Comparison of ENCODE assay signal across 9 mouse cellular contexts in genomic region chr2:26571826-26572225, GRCm38 (mm10). TPM values are rescaled to one million over a fixed set of nuclear protein-coding genes. Genes with fewer than 3 reads are reported as not detected.
A peak's percentile ranks its signal among the peaks of the same experiment; 100 is the strongest.
DNase-seq lines count a peak whose midpoint lies in the region; ATAC-seq and TF ChIP-seq lines count a peak whose summit lies in the region.
"Had no signal": no experiment of that assay in that cellular context is flagged by ENCODE, and none has a peak within 500 bp of the region (broad histone marks: within the 10 kb centered on the region; RNA-seq: fewer than 3 reads in every experiment).

No protein-coding gene starts in this region.

- H3K4me3 ChIP-seq in E14TG2a.4 (replicated peaks; ENCODE audit: low read length): peak overlapping the region; percentile 39
- peak overlapping the region; percentile 44 for H3K4me3 ChIP-seq in brown adipose tissue, adult 24 weeks (ENCODE audit: insufficient read depth, low read depth, low read length)
- no peak overlapping the region for H3K4me3 ChIP-seq in liver, embryonic 12.5 days
- H3K4me3 ChIP-seq: midbrain, embryonic 12.5 days had no signal

- H3K36me3 ChIP-seq in E14TG2a.4 (ENCODE audit: insufficient read depth, low read length): no peaks in the 10 kb centered on the region
- H3K36me3 ChIP-seq in liver, embryonic 12.5 days: no peaks in the 10 kb centered on the region
- H3K36me3 ChIP-seq: midbrain, embryonic 12.5 days had no signal

- peak overlapping the region; percentile 99 for H3K27ac ChIP-seq in brown adipose tissue, adult 24 weeks (replicated peaks; ENCODE audit: low read depth, low read length)
- peak overlapping the region; percentile 83 for H3K27ac ChIP-seq in liver, embryonic 12.5 days
- H3K27ac ChIP-seq: midbrain, embryonic 12.5 days had no signal

- peak overlapping the region; percentile 32; the same call in 1 of the 2 replicates for H3K9ac ChIP-seq in liver, embryonic 12.5 days
- H3K9ac ChIP-seq: midbrain, embryonic 12.5 days had no signal

- H3K27me3 ChIP-seq in E14TG2a.4 (ENCODE audit: insufficient read depth, low read length): no peaks in the 10 kb centered on the region
- H3K27me3 ChIP-seq in liver, embryonic 12.5 days (replicated peaks): no peaks in the 10 kb centered on the region
- H3K27me3 ChIP-seq: midbrain, embryonic 12.5 days had no signal

- no peak for TF ChIP-seq CTCF in E14TG2a.4 (conservative IDR thresholded peaks at IDR 0.05; ENCODE audit: low read length)

- H3K9me3 ChIP-seq in E14TG2a.4 (ENCODE audit: low read length): no peaks in the 10 kb centered on the region
- no peaks in the 10 kb centered on the region for H3K9me3 ChIP-seq in liver, embryonic 12.5 days (replicated peaks)
- H3K9me3 ChIP-seq: midbrain, embryonic 12.5 days had no signal

- DNase-seq in heart, postnatal 4 days: peak; percentile 75
- no peak for DNase-seq in urinary bladder, adult 18-20 months (ENCODE audit: low spot score in 2 of 2)
- DNase-seq in B cell, adult 2 months: no peak
- no peak for DNase-seq in urinary bladder, adult 2 months (ENCODE audit: low spot score)

- ATAC-seq in liver, embryonic 12.5 days: peak; percentile 61
- no peak for ATAC-seq in cerebellum, adult (ENCODE audit: insufficient number of reproducible peaks, low FRiP score, low TSS enrichment)

- 11% methylated on average over 5 of the region's 5 CpGs for WGBS in liver, embryonic 12.5 days (ENCODE audit: insufficient replicate concordance)

- peaks cover 44% of the 10 kb centered on the region for H3K4me1 ChIP-seq in E14TG2a.4 (replicated peaks; ENCODE audit: low read depth, low read length)
- H3K4me1 ChIP-seq in brown adipose tissue, adult 24 weeks (ENCODE audit: control insufficient read depth, insufficient read depth, insufficient read length, low read length): peaks cover 29% of the 10 kb centered on the region
- H3K4me1 ChIP-seq in liver, embryonic 12.5 days: peaks cover 73% of the 10 kb centered on the region

- peak overlapping the region; percentile 21 for H3K4me2 ChIP-seq in liver, embryonic 12.5 days
- H3K4me2 ChIP-seq: midbrain, embryonic 12.5 days had no signal

RNA-seq across cellular contexts. Expression of gene Egfl7, which starts 8.0 kb away (rescaled TPM):
- 75.5 and 80.4 TPM in 2 replicates for polyA plus RNA-seq in brown adipose tissue, adult 24 weeks (2012; ENCODE audit: insufficient read depth, insufficient read length, missing spikeins)
- total RNA-seq in heart, postnatal 4 days (2021): 100 to 1,000 TPM; 317 to 343 TPM
- polyA plus RNA-seq in liver, embryonic 12.5 days (2016; fragmentation: Nextera tagmentation; extraction: Ambion mirVana): 106 and 120 TPM in 2 replicates
- polyA plus RNA-seq in urinary bladder, adult 2 months (2012; rRNA removed): 155 and 208 TPM in 2 replicates

RNA-seq across cellular contexts. Expression of gene Gm20532, which starts 14.6 kb away (rescaled TPM):
- not detected in 2 replicates for polyA plus RNA-seq in brown adipose tissue, adult 24 weeks (2012; ENCODE audit: insufficient read depth, insufficient read length, missing spikeins)
- not detected for total RNA-seq in heart, postnatal 4 days (2021)
- not detected in 2 replicates for polyA plus RNA-seq in liver, embryonic 12.5 days (2016; fragmentation: Nextera tagmentation; extraction: Ambion mirVana)
- polyA plus RNA-seq in urinary bladder, adult 2 months (2012; rRNA removed): not detected in 2 replicates
- polyA plus RNA-seq: midbrain, embryonic 12.5 days had no signal

RNA-seq across cellular contexts. Expression of gene Agpat2, which starts 32.4 kb away (rescaled TPM):
- polyA plus RNA-seq in brown adipose tissue, adult 24 weeks (2012; ENCODE audit: insufficient read depth, insufficient read length, missing spikeins): 2,029 and 2,407 TPM in 2 replicates
- total RNA-seq in heart, postnatal 4 days (2021): 10 to 100 TPM; 23.9 to 25.4 TPM
- 26.7 and 28.7 TPM in 2 replicates for polyA plus RNA-seq in liver, embryonic 12.5 days (2016; fragmentation: Nextera tagmentation; extraction: Ambion mirVana)
- polyA plus RNA-seq in urinary bladder, adult 2 months (2012; rRNA removed): 48.3 and 63.6 TPM in 2 replicates

RNA-seq across cellular contexts. Expression of gene Notch1, which starts 55.4 kb away (rescaled TPM):
- 5.6 and 8.9 TPM in 2 replicates for polyA plus RNA-seq in brown adipose tissue, adult 24 weeks (2012; ENCODE audit: insufficient read depth, insufficient read length, missing spikeins)
- total RNA-seq in heart, postnatal 4 days (2021): 10 to 100 TPM; 55.3 to 62.3 TPM
- 4.1 and 4.4 TPM in 2 replicates for polyA plus RNA-seq in liver, embryonic 12.5 days (2016; fragmentation: Nextera tagmentation; extraction: Ambion mirVana)
- polyA plus RNA-seq in urinary bladder, adult 2 months (2012; rRNA removed): 21.4 and 33.4 TPM in 2 replicates

RNA-seq across cellular contexts. Expression of gene Fam69b, which starts 56.4 kb away (rescaled TPM):
- 24.4 and 49.4 TPM in 2 replicates for polyA plus RNA-seq in brown adipose tissue, adult 24 weeks (2012; ENCODE audit: insufficient read depth, insufficient read length, missing spikeins)
- total RNA-seq in heart, postnatal 4 days (2021): 1 to 10 TPM; 6.1 to 7.0 TPM
- polyA plus RNA-seq in liver, embryonic 12.5 days (2016; fragmentation: Nextera tagmentation; extraction: Ambion mirVana): 4.6 and 5.5 TPM in 2 replicates
- polyA plus RNA-seq in urinary bladder, adult 2 months (2012; rRNA removed): 11.5 and 12.5 TPM in 2 replicates

Comparison
In these comparisons a context has a peak if more than half of its experiments do, and no peak if none do; other contexts are left out.
1. RNA of gene Agpat2, which starts 32.4 kb away (polyA plus RNA-seq): 2,029 to 2,407 TPM in brown adipose tissue, adult 24 weeks; 48.3 to 63.6 TPM in urinary bladder, adult 2 months and 26.7 to 28.7 TPM in liver, embryonic 12.5 days; every median in the first group is over 10 times any median in the second.